Mouse (Mus musculus) megakaryocyte, embryonic 14.5 days (primary cell): ENCODE data around the gene Wtap.

Experiments used
- FLI1 ChIP-seq: IDR thresholded peaks from 2 replicates; pipeline ENCODE4 v1.6.1; 2012; ENCODE audit warnings: low read length, inconsistent platforms, mixed read lengths
- GATA1 ChIP-seq: IDR thresholded peaks from 3 replicates; pipeline ENCODE4 v1.6.1; 2012; ENCODE audit warnings: mixed read lengths, low read length, inconsistent platforms, borderline replicate concordance

GRCm38 (mm10) chr17:13008528-13008927, 14.6 kb upstream of the Wtap start:
- TF ChIP-seq GATA1 (no peak), FLI1 (no peak)
